Mouse (Mus musculus): ENCODE measurements around the gene Sh3glb2. TPM values are rescaled to one million over a fixed set of nuclear protein-coding genes. Genes with fewer than 3 reads are reported as not detected.

The Sh3glb2 gene
- polyA plus RNA-seq, 1 experiment = 92.3 TPM

DNA sequence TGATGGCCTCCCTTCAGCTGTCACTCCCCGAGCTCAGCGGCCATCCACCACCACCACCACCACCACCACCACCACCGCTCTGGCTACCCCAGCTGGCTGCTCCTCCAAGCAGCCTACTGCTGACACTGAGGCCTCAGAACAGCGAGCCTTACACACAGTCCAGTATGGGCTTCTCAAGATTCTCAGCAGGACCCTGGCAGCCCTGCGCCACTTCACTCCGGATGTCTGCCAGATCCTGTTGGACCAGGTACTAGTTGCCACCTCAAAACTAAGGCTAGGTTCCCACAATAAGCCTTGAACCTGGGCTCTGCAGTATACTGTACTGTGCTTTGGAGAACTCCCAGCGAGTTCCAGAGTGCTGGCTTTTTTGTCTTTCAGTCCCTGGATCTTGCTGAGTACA, 16.6 kb downstream of the Sh3glb2 start:
- TF ChIP-seq POLR2A (IDR thresholded peaks at IDR 0.05; ENCODE audit: low read depth, low read length) (no peak), CTCF (IDR thresholded peaks at IDR 0.05; ENCODE audit: extremely low read depth, insufficient read depth, insufficient read length, insufficient replicate concordance) (no peak)
- WGBS = 95% methylated on average over 7 of the region's 7 CpGs
- Histone ChIP-seq H3K4me3 (ENCODE audit: extremely low read depth, insufficient read depth, insufficient read length) (no peak overlapping the region), H3K27ac (ENCODE audit: insufficient read depth, low read length) (no peak overlapping the region), H3K4me1 (ENCODE audit: control insufficient read depth, insufficient read depth, insufficient read length) (no peaks in the 10 kb centered on the region), H3K36me3 (ENCODE audit: control insufficient read depth, insufficient read depth, low read length) (peaks cover 46% of the 10 kb centered on the region), H3K27me3 (ENCODE audit: control insufficient read depth, insufficient read depth, low read length) (no peaks in the 10 kb centered on the region)
- DNase-seq (ENCODE audit: low read depth in 1 of 2, low spot score in 2 of 2) = no peak

DNA sequence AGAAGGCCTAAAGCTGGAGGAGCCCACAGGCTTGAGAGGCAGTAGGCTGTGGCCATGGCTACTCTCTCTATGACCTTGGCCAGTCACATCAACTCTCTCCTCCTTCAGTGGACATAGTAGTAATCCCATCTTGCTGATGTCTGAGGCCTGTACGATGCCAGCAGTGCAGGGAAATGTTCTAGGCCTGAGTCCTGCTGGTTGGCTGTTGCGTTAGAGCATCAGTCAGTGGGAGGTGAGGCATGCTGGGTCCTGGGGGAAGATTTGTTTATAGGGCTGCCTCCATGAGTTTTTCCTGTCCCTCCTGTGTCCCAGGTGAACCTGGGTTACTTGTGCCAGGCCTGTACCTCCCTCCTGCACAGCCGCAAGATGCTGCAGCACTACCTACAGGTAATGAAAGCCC, 17.1 kb downstream of the Sh3glb2 start:
- no peak overlapping the region for H3K27ac ChIP-seq (ENCODE audit: insufficient read depth, low read length)
- DNase-seq (ENCODE audit: low read depth in 1 of 2, low spot score in 2 of 2) = no peak
- no peaks in the 10 kb centered on the region for H3K4me1 ChIP-seq (ENCODE audit: control insufficient read depth, insufficient read depth, insufficient read length)
- TF ChIP-seq POLR2A (IDR thresholded peaks at IDR 0.05; ENCODE audit: low read depth, low read length) (no peak), CTCF (IDR thresholded peaks at IDR 0.05; ENCODE audit: extremely low read depth, insufficient read depth, insufficient read length, insufficient replicate concordance) (no peak)
- H3K4me3 ChIP-seq (ENCODE audit: extremely low read depth, insufficient read depth, insufficient read length) = no peak overlapping the region
- H3K36me3 ChIP-seq (ENCODE audit: control insufficient read depth, insufficient read depth, low read length) = peaks cover 48% of the 10 kb centered on the region
- 99% methylated on average over 3 of the region's 3 CpGs for WGBS
- H3K27me3 ChIP-seq (ENCODE audit: control insufficient read depth, insufficient read depth, low read length) = no peaks in the 10 kb centered on the region

DNA sequence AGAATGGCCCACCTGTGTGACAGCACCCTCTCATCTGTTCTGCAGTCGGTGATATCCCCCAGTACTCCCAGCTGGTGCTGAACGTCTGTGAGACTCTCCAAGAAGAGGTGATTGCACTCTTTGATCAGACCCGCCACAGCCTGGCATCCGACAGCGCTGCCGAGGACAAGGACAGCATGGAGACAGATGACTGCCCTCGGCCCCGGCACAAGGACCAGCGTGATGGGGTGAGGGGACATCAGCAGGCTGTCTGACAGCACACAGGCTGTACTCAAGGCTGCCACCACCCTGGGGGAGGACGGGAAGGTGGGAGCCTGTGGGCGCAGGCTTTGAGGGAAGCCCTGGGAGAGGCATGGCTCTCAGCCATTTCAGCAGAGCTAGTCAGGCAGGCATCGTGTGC, 22.0 kb downstream of the Sh3glb2 start:
- peaks cover 44% of the 10 kb centered on the region for H3K36me3 ChIP-seq (ENCODE audit: control insufficient read depth, insufficient read depth, low read length)

DNA sequence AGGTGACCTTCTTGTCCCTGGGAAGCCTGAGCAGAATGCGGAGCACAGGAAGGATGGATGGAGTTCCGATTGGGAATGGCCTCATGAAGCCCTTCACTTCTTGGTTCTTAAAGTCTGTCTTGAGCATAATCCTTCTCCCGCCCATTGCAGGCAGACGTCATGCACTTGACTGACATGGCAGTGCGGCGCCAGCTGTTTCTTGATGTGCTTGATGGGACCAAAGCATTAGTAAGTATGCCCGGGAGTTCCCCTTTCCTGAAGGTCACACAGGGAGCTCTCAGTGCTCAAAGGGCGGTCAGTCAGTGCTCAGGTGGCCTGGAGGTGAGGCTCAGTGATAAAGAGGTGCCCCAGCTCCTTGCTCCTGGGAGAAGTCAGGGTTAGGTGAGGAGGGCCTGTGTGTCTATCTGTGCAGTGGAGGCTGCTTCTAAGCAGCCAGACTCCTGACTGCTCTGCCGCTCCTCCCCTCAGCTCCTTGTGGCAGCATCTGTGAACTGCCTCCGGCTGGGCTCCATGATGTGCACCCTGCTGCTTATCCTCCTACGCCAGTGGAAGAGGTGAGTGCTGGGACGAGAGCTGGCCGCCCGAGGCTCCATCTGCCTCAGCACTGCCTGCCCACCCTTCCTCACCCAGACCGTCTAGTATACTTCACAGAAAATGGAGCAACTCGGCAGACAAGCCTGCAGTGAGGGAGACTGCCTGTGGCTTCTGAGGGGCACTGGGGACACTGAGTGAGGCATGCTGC, 22.8 kb downstream of the Sh3glb2 start:
- 95% methylated on average over 16 of the region's 16 CpGs for WGBS
- peaks cover 42% of the 10 kb centered on the region for H3K36me3 ChIP-seq (ENCODE audit: control insufficient read depth, insufficient read depth, low read length)
- TF ChIP-seq CTCF (IDR thresholded peaks at IDR 0.05; ENCODE audit: extremely low read depth, insufficient read depth, insufficient read length, insufficient replicate concordance) = no peak
- TF ChIP-seq POLR2A (IDR thresholded peaks at IDR 0.05; ENCODE audit: low read depth, low read length) = no peak

More for the DNA sequence above, 22.0 kb downstream of the Sh3glb2 start:
- no peaks in the 10 kb centered on the region for H3K27me3 ChIP-seq (ENCODE audit: control insufficient read depth, insufficient read depth, low read length)
- no peaks in the 10 kb centered on the region for H3K4me1 ChIP-seq (ENCODE audit: control insufficient read depth, insufficient read depth, insufficient read length)
- no peak overlapping the region for H3K4me3 ChIP-seq (ENCODE audit: extremely low read depth, insufficient read depth, insufficient read length)
- 93% methylated on average over 12 of the region's 12 CpGs for WGBS
- no peak for DNase-seq (ENCODE audit: low read depth in 1 of 2, low spot score in 2 of 2)
- H3K27ac ChIP-seq (ENCODE audit: insufficient read depth, low read length) = no peak overlapping the region
- TF ChIP-seq CTCF (IDR thresholded peaks at IDR 0.05; ENCODE audit: extremely low read depth, insufficient read depth, insufficient read length, insufficient replicate concordance) (no peak), POLR2A (IDR thresholded peaks at IDR 0.05; ENCODE audit: low read depth, low read length) (no peak)

DNA sequence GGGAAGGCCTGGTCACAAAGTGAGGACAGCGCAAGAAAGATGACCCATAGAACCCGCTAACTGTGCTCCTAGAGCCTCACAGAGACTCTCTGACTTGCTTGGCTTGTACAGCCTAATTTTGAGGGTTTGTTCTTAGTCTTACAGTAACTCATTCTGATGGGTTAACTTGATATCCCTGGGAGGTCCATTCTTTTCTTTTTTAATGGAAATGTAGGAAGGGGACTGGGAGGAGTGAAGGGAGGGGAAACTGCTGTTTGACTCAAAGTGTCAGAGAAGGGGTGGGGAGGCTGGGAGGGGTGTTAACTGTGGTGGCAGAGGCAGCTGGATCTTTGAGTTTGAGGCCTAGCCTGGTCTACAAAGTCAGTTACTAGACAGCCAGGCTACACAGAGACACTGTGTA, 23.8 kb downstream of the Sh3glb2 start:
- TF ChIP-seq CTCF (IDR thresholded peaks at IDR 0.05; ENCODE audit: extremely low read depth, insufficient read depth, insufficient read length, insufficient replicate concordance) (no peak), POLR2A (IDR thresholded peaks at IDR 0.05; ENCODE audit: low read depth, low read length) (no peak)
- no peaks in the 10 kb centered on the region for H3K4me1 ChIP-seq (ENCODE audit: control insufficient read depth, insufficient read depth, insufficient read length)
- 96% methylated on average over 2 of the region's 2 CpGs for WGBS
- DNase-seq (ENCODE audit: low read depth in 1 of 2, low spot score in 2 of 2) = no peak
- no peak overlapping the region for H3K27ac ChIP-seq (ENCODE audit: insufficient read depth, low read length)
- H3K27me3 ChIP-seq (ENCODE audit: control insufficient read depth, insufficient read depth, low read length) = no peaks in the 10 kb centered on the region
- H3K4me3 ChIP-seq (ENCODE audit: extremely low read depth, insufficient read depth, insufficient read length) = no peak overlapping the region
- H3K36me3 ChIP-seq (ENCODE audit: control insufficient read depth, insufficient read depth, low read length) = peaks cover 43% of the 10 kb centered on the region

More for the DNA sequence above, 22.8 kb downstream of the Sh3glb2 start:
- Histone ChIP-seq H3K27ac (ENCODE audit: insufficient read depth, low read length) (no peak overlapping the region), H3K4me1 (ENCODE audit: control insufficient read depth, insufficient read depth, insufficient read length) (no peaks in the 10 kb centered on the region), H3K27me3 (ENCODE audit: control insufficient read depth, insufficient read depth, low read length) (no peaks in the 10 kb centered on the region), H3K4me3 (ENCODE audit: extremely low read depth, insufficient read depth, insufficient read length) (no peak overlapping the region)
- no peak for DNase-seq (ENCODE audit: low read depth in 1 of 2, low spot score in 2 of 2)

DNA sequence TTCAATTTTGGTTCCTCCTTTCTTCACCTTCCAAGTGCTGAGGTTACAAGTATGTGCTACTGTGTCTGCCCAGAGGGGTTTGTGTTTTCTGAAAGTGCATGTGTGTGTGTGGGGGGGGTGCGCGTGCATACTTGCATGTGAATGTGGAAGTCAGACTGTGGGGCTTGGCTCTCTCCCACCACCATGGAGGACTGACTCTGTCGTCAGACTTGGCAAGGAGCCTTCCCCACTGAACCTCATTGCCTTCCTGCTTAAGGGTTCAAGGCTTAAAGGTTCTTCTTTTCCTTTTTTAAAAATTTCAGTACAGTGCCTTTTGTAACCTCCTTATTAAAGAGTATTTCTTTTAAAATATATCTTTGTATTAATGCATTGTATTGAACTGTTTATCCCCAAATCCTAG, 30.3 kb downstream of the Sh3glb2 start:
- WGBS = 79% methylated on average over 3 of the region's 3 CpGs
- H3K4me1 ChIP-seq (ENCODE audit: control insufficient read depth, insufficient read depth, insufficient read length) = no peaks in the 10 kb centered on the region
- TF ChIP-seq POLR2A (IDR thresholded peaks at IDR 0.05; ENCODE audit: low read depth, low read length) = no peak
- DNase-seq (ENCODE audit: low read depth in 1 of 2, low spot score in 2 of 2) = no peak
- no peak overlapping the region for H3K27ac ChIP-seq (ENCODE audit: insufficient read depth, low read length)
- no peak overlapping the region for H3K4me3 ChIP-seq (ENCODE audit: extremely low read depth, insufficient read depth, insufficient read length)
- H3K36me3 ChIP-seq (ENCODE audit: control insufficient read depth, insufficient read depth, low read length) = peaks cover 47% of the 10 kb centered on the region
- H3K27me3 ChIP-seq (ENCODE audit: control insufficient read depth, insufficient read depth, low read length) = no peaks in the 10 kb centered on the region

DNA sequence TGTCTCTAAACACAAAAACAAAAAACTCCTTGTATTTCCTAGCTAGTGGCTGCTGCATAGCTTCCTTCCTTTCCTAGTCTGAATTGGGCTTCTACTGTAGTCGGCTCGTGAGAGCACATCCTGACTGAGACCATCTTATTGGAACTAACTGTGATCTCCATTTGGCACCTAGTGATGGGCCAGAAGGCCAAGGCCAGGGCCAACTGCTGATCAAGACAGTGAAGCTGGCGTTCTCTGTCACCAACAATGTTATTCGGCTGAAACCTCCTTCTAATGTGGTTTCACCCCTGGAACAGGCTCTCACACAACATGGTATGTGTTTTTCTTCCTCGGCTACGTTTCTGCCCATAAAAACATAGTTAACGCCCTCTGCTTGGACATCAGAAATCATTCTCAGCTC, 31.9 kb downstream of the Sh3glb2 start:
- no peaks in the 10 kb centered on the region for H3K27me3 ChIP-seq (ENCODE audit: control insufficient read depth, insufficient read depth, low read length)

More for the DNA sequence above, 31.9 kb downstream of the Sh3glb2 start:
- no peaks in the 10 kb centered on the region for H3K4me1 ChIP-seq (ENCODE audit: control insufficient read depth, insufficient read depth, insufficient read length)
- 93% methylated on average over 7 of the region's 7 CpGs for WGBS
- no peak for TF ChIP-seq CTCF (IDR thresholded peaks at IDR 0.05; ENCODE audit: extremely low read depth, insufficient read depth, insufficient read length, insufficient replicate concordance)
- no peak for TF ChIP-seq POLR2A (IDR thresholded peaks at IDR 0.05; ENCODE audit: low read depth, low read length)
- no peak overlapping the region for H3K4me3 ChIP-seq (ENCODE audit: extremely low read depth, insufficient read depth, insufficient read length)
- no peak overlapping the region for H3K27ac ChIP-seq (ENCODE audit: insufficient read depth, low read length)
- DNase-seq (ENCODE audit: low read depth in 1 of 2, low spot score in 2 of 2) = no peak
- H3K36me3 ChIP-seq (ENCODE audit: control insufficient read depth, insufficient read depth, low read length) = peaks cover 52% of the 10 kb centered on the region

Measured in spleen, adult 2 months (tissue).